Mouse (Mus musculus) monocyte, adult 5-6 weeks (primary cell): ENCODE results near the gene Gchfr. TPM values are rescaled to one million over a fixed set of nuclear protein-coding genes. Genes with fewer than 3 reads are reported as not detected.

Experiments used
- ATAC-seq: fragments of 153-309, 156-312 bp; replicated peaks from 2 replicates; pipeline ENCODE4 v1.8.0; 2017; ENCODE audit warnings: mild to moderate bottlenecking; ENCODE audit not compliant: low TSS enrichment, insufficient number of reproducible peaks, severe bottlenecking, poor library complexity, low FRiP score
- total RNA-seq: library from RNA; stranded (forward); fragments of 200-1000, 200-491, 200-594 nt; gene quantifications from 3 replicates; pipeline ENCODE4 v1.2.3, GENCODE M21; 2017

Gchfr gene
- total RNA-seq, 1 experiment from 2014 or later: not detected

GRCm38 (mm10) chr2:119207961-119208343 is 40.4 kb downstream of the Gchfr start:
- ATAC-seq: no peak

- ATAC-seq: peak; percentile 98
These were observed 41.0 kb downstream of the Gchfr start, which contains the start of the genes Zfyve19 and Dnajc17 for GRCm38 (mm10) chr2:119208344-119209175. TSS of gene Zfyve19 (plus strand) at chr2:119208617. TSS of gene Dnajc17 (minus strand) at chr2:119208795.

- no peak for ATAC-seq
These were observed 41.6 kb downstream of the Gchfr start for GRCm38 (mm10) chr2:119209176-119209507.

Other genes starting within 250 kb of the Gchfr start
- gene Chst14, start 241.3 kb upstream of the Gchfr start, total RNA-seq: 2.7 to 4.7 TPM in 2 of 3 replicates, not detected in the other
- 11.1 to 22.1 TPM (median 15.6 TPM) in 3 replicates for gene Ccdc32, start 138.4 kb upstream of the Gchfr start, total RNA-seq
- 3.7 to 5.5 TPM (median 4.3 TPM) in 3 replicates for gene Rpusd2, start 133.0 kb upstream of the Gchfr start, total RNA-seq
- gene Knl1, start 120.7 kb upstream of the Gchfr start, total RNA-seq: 2.5 to 4.6 TPM (median 2.6 TPM) in 3 replicates
- 0.53 to 2.4 TPM (median 2.3 TPM) in 3 replicates for gene Rad51, start 55.0 kb upstream of the Gchfr start, total RNA-seq
- gene Rmdn3, start 10.7 kb upstream of the Gchfr start, total RNA-seq: 22.5 to 29.1 TPM (median 25.2 TPM) in 3 replicates
- 0.43 to 0.97 TPM in 2 of 3 replicates, not detected in the other for gene Gm14137, start 6.7 kb downstream of the Gchfr start, total RNA-seq
- 8.2 to 38.8 TPM (median 16.5 TPM) in 3 replicates for gene Zfyve19, start 40.8 kb downstream of the Gchfr start, total RNA-seq
- 35.4 to 53.6 TPM (median 46.3 TPM) in 3 replicates for gene Dnajc17, start 41.0 kb downstream of the Gchfr start, total RNA-seq
- gene Ppp1r14d, start 62.1 kb downstream of the Gchfr start, total RNA-seq: not detected in 3 replicates
- 1.5 TPM in 1 of 3 replicates, not detected in the others for gene Spint1, start 69.6 kb downstream of the Gchfr start, total RNA-seq
- 0.48 TPM in 1 of 3 replicates, not detected in the others for gene Rhov, start 103.5 kb downstream of the Gchfr start, total RNA-seq
- gene Vps18, start 121.0 kb downstream of the Gchfr start, total RNA-seq: 20.7 to 33.0 TPM (median 21.1 TPM) in 3 replicates
- gene Dll4, start 158.0 kb downstream of the Gchfr start, total RNA-seq: 0.19 to 0.85 TPM in 2 of 3 replicates, not detected in the other
- 0.49 TPM in 1 of 3 replicates, not detected in the others for gene Chac1, start 183.5 kb downstream of the Gchfr start, total RNA-seq